Mouse (Mus musculus): ENCODE data around the gene Ubb. TPM values are rescaled to one million over a fixed set of nuclear protein-coding genes. Genes with fewer than 3 reads are reported as not detected.
"Not testable (repeated sequence)": the region's sequence is repeated elsewhere in the genome, so short reads cannot be mapped to it uniquely, and the experiment has no call there.

Gene Ubb
- polyA plus RNA-seq (2016; fragmentation: Nextera tagmentation; extraction: Ambion mirVana) = 2,594 and 2,627 TPM in 2 replicates

- Histone ChIP-seq H3K36me3 (peaks cover 23% of the 10 kb centered on the region), H3K4me2 (peak within 1 kb of the TSS; percentile 77), H3K27me3 (replicated peaks) (no peaks in the 10 kb centered on the region), H3K4me3 (peak within 1 kb of the TSS; percentile 56), H3K9ac (peak within 1 kb of the TSS; percentile 86), H3K4me1 (replicated peaks) (peaks cover 25% of the 10 kb centered on the region), H3K9me3 (replicated peaks) (no peaks in the 10 kb centered on the region), H3K27ac (ENCODE audit: poor library complexity, severe bottlenecking) (peak within 1 kb of the TSS; percentile 93)
- under 1% methylated on average over 40 of the region's 40 CpGs for WGBS
- ATAC-seq (ENCODE audit: insufficient number of reproducible peaks, low FRiP score) = peak; percentile 95
Measured at GRCm38 (mm10) chr11:62550727-62551225, at the start of gene Ubb. Gene Ubb, plus strand, starts transcription at chr11:62551171.

GRCm38 (mm10) chr11:62507683-62508082, 43.3 kb upstream of the Ubb start:
- Histone ChIP-seq H3K27me3 (replicated peaks) (no peaks in the 10 kb centered on the region), H3K4me1 (replicated peaks) (no peaks in the 10 kb centered on the region), H3K9ac (no peak overlapping the region), H3K27ac (ENCODE audit: poor library complexity, severe bottlenecking) (no peak overlapping the region), H3K4me3 (no peak overlapping the region), H3K4me2 (no peak overlapping the region), H3K36me3 (peaks cover 5% of the 10 kb centered on the region; the same call in 1 of the 2 replicates), H3K9me3 (replicated peaks) (no peaks in the 10 kb centered on the region)
- ATAC-seq (ENCODE audit: insufficient number of reproducible peaks, low FRiP score) = no peak
- WGBS = 81% methylated on average over 4 of the region's 4 CpGs

- not testable (repeated sequence) for H3K4me1 ChIP-seq (replicated peaks); H3K4me3 ChIP-seq; ATAC-seq (ENCODE audit: insufficient number of reproducible peaks, low FRiP score); H3K4me2 ChIP-seq; H3K27ac ChIP-seq (ENCODE audit: poor library complexity, severe bottlenecking); H3K27me3 ChIP-seq (replicated peaks); H3K9me3 ChIP-seq (replicated peaks); H3K9ac ChIP-seq
- H3K36me3 ChIP-seq = peaks cover 11% of the 10 kb centered on the region; the same call in 1 of the 2 replicates
- WGBS = 91% methylated on average over 13 of the region's 13 CpGs
Measured at GRCm38 (mm10) chr11:62508365-62508764, 42.6 kb upstream of the Ubb start.

- not testable (repeated sequence) for H3K4me2 ChIP-seq; H3K4me1 ChIP-seq (replicated peaks); H3K27ac ChIP-seq (ENCODE audit: poor library complexity, severe bottlenecking); ATAC-seq (ENCODE audit: insufficient number of reproducible peaks, low FRiP score); H3K9me3 ChIP-seq (replicated peaks); H3K9ac ChIP-seq; H3K4me3 ChIP-seq; H3K27me3 ChIP-seq (replicated peaks)
- WGBS = 86% methylated on average over 5 of the region's 5 CpGs
- H3K36me3 ChIP-seq = peaks cover 10% of the 10 kb centered on the region; the same call in 1 of the 2 replicates
Measured at GRCm38 (mm10) chr11:62508816-62509215, 42.2 kb upstream of the Ubb start.

GRCm38 (mm10) chr11:62509571-62509970, 41.4 kb upstream of the Ubb start:
- Histone ChIP-seq H3K27ac (ENCODE audit: poor library complexity, severe bottlenecking) (no peak overlapping the region), H3K4me1 (replicated peaks) (no peaks in the 10 kb centered on the region), H3K9ac (no peak overlapping the region), H3K27me3 (replicated peaks) (no peaks in the 10 kb centered on the region), H3K36me3 (peaks cover 10% of the 10 kb centered on the region; the same call in 1 of the 2 replicates), H3K4me3 (no peak overlapping the region), H3K4me2 (no peak overlapping the region), H3K9me3 (replicated peaks) (no peaks in the 10 kb centered on the region)
- WGBS = 72% methylated on average over 3 of the region's 3 CpGs
- no peak for ATAC-seq (ENCODE audit: insufficient number of reproducible peaks, low FRiP score)

GRCm38 (mm10) chr11:62510956-62511355, 40.0 kb upstream of the Ubb start:
- 84% methylated on average over 5 of the region's 5 CpGs for WGBS

GRCm38 (mm10) chr11:62511444-62512202, 39.3 kb upstream of the Ubb start:
- 82% methylated on average over 13 of the region's 13 CpGs for WGBS
- Histone ChIP-seq H3K4me1 (replicated peaks) (no peaks in the 10 kb centered on the region), H3K4me3 (no peak overlapping the region), H3K27ac (ENCODE audit: poor library complexity, severe bottlenecking) (no peak overlapping the region), H3K36me3 (peaks cover 10% of the 10 kb centered on the region; the same call in 1 of the 2 replicates), H3K4me2 (no peak overlapping the region), H3K9ac (no peak overlapping the region), H3K9me3 (replicated peaks) (no peaks in the 10 kb centered on the region), H3K27me3 (replicated peaks) (no peaks in the 10 kb centered on the region)
- no peak for ATAC-seq (ENCODE audit: insufficient number of reproducible peaks, low FRiP score)

More at GRCm38 (mm10) chr11:62510956-62511355, 40.0 kb upstream of the Ubb start:
- no peak for ATAC-seq (ENCODE audit: insufficient number of reproducible peaks, low FRiP score)
- no peaks in the 10 kb centered on the region for H3K27me3 ChIP-seq (replicated peaks)
- no peak overlapping the region for H3K4me2 ChIP-seq
- H3K4me3 ChIP-seq = no peak overlapping the region
- H3K9me3 ChIP-seq (replicated peaks) = no peaks in the 10 kb centered on the region
- H3K27ac ChIP-seq (ENCODE audit: poor library complexity, severe bottlenecking) = no peak overlapping the region
- H3K9ac ChIP-seq = no peak overlapping the region
- no peaks in the 10 kb centered on the region for H3K4me1 ChIP-seq (replicated peaks)
- H3K36me3 ChIP-seq = peaks cover 10% of the 10 kb centered on the region; the same call in 1 of the 2 replicates

- Histone ChIP-seq H3K4me2 (no peak overlapping the region), H3K9me3 (replicated peaks) (no peaks in the 10 kb centered on the region), H3K4me3 (no peak overlapping the region), H3K36me3 (peaks cover 10% of the 10 kb centered on the region; the same call in 1 of the 2 replicates), H3K27me3 (replicated peaks) (no peaks in the 10 kb centered on the region), H3K27ac (ENCODE audit: poor library complexity, severe bottlenecking) (no peak overlapping the region), H3K9ac (no peak overlapping the region), H3K4me1 (replicated peaks) (no peaks in the 10 kb centered on the region)
- no peak for ATAC-seq (ENCODE audit: insufficient number of reproducible peaks, low FRiP score)
- 85% methylated on average over 8 of the region's 8 CpGs for WGBS
Measured at GRCm38 (mm10) chr11:62512529-62513080, 38.4 kb upstream of the Ubb start.

- no peaks in the 10 kb centered on the region for H3K4me1 ChIP-seq (replicated peaks)
- 72% methylated on average over 6 of the region's 6 CpGs for WGBS
- H3K9ac ChIP-seq = no peak overlapping the region
Measured at GRCm38 (mm10) chr11:62513311-62513710, 37.7 kb upstream of the Ubb start.

GRCm38 (mm10) chr11:62518991-62519390, 32.0 kb upstream of the Ubb start:
- ATAC-seq (ENCODE audit: insufficient number of reproducible peaks, low FRiP score) = no peak
- WGBS = 27% methylated on average over 2 of the region's 2 CpGs

More at GRCm38 (mm10) chr11:62513311-62513710, 37.7 kb upstream of the Ubb start:
- Histone ChIP-seq H3K4me3 (no peak overlapping the region), H3K36me3 (peaks cover 10% of the 10 kb centered on the region; the same call in 1 of the 2 replicates), H3K4me2 (no peak overlapping the region), H3K9me3 (replicated peaks) (no peaks in the 10 kb centered on the region), H3K27ac (ENCODE audit: poor library complexity, severe bottlenecking) (no peak overlapping the region), H3K27me3 (replicated peaks) (no peaks in the 10 kb centered on the region)
- ATAC-seq (ENCODE audit: insufficient number of reproducible peaks, low FRiP score) = no peak

GRCm38 (mm10) chr11:62522283-62522682, 28.7 kb upstream of the Ubb start:
- H3K9ac ChIP-seq = no peak overlapping the region
- WGBS = 26% methylated on average over 2 of the region's 2 CpGs

More at GRCm38 (mm10) chr11:62518991-62519390, 32.0 kb upstream of the Ubb start:
- no peaks in the 10 kb centered on the region for H3K27me3 ChIP-seq (replicated peaks)
- no peak overlapping the region for H3K27ac ChIP-seq (ENCODE audit: poor library complexity, severe bottlenecking)
- H3K9me3 ChIP-seq (replicated peaks) = no peaks in the 10 kb centered on the region
- H3K36me3 ChIP-seq = no peaks in the 10 kb centered on the region
- H3K4me1 ChIP-seq (replicated peaks) = 0 out of 2 replicates have a peak, but pooled peaks cover 4% of the 10 kb centered on the region
- no peak overlapping the region for H3K4me3 ChIP-seq
- no peak overlapping the region for H3K4me2 ChIP-seq
- no peak overlapping the region for H3K9ac ChIP-seq

More at GRCm38 (mm10) chr11:62522283-62522682, 28.7 kb upstream of the Ubb start:
- no peak for ATAC-seq (ENCODE audit: insufficient number of reproducible peaks, low FRiP score)
- Histone ChIP-seq H3K9me3 (replicated peaks) (no peaks in the 10 kb centered on the region), H3K4me3 (no peak overlapping the region), H3K4me1 (replicated peaks) (0 out of 2 replicates have a peak, but pooled peaks cover 4% of the 10 kb centered on the region), H3K4me2 (no peak overlapping the region), H3K27me3 (replicated peaks) (no peaks in the 10 kb centered on the region), H3K27ac (ENCODE audit: poor library complexity, severe bottlenecking) (no peak overlapping the region), H3K36me3 (no peaks in the 10 kb centered on the region)

All from heart, embryonic 12.5 days (tissue).